Mouse (Mus musculus): ENCODE data around the gene Fbxl3.

Fbxl3 gene

GRCm38 (mm10) chr14:103079209-103079977 lies 20.0 kb downstream of the Fbxl3 start:
- DNase-seq = peak; percentile 81 to 83

GRCm38 (mm10) chr14:103078006-103078912 lies 21.1 kb downstream of the Fbxl3 start:
- no peak for DNase-seq

GRCm38 (mm10) chr14:103077272-103078005 lies 21.9 kb downstream of the Fbxl3 start:
- DNase-seq = no peak

- no peak for DNase-seq
Observed at GRCm38 (mm10) chr14:103075166-103075565, 24.2 kb downstream of the Fbxl3 start.

GRCm38 (mm10) chr14:103073825-103074224 lies 25.5 kb downstream of the Fbxl3 start:
- DNase-seq = no peak

- DNase-seq = no peak
Observed at GRCm38 (mm10) chr14:103072731-103073130, 26.6 kb downstream of the Fbxl3 start.

GRCm38 (mm10) chr14:103071471-103071870 lies 27.9 kb downstream of the Fbxl3 start:
- no peak for DNase-seq

GRCm38 (mm10) chr14:103070790-103071189 lies 28.6 kb downstream of the Fbxl3 start:
- DNase-seq = peak in 1 of 2 experiments; percentile 22

GRCm38 (mm10) chr14:103069864-103070611 lies 29.3 kb downstream of the Fbxl3 start, which contains the start of gene Cln5:
Cln5 (plus strand) TSS chr14:103070216.
- peak; percentile 95 to 97 for DNase-seq

- peak in 1 of 2 experiments; percentile 29 for DNase-seq
Observed at GRCm38 (mm10) chr14:103069465-103069863, 29.9 kb downstream of the Fbxl3 start.

- DNase-seq = peak; percentile 85 to 89
Observed at GRCm38 (mm10) chr14:103065294-103066167, 33.8 kb downstream of the Fbxl3 start.

- DNase-seq = no peak
Observed at GRCm38 (mm10) chr14:103059495-103059894, 39.9 kb downstream of the Fbxl3 start.

- no peak for DNase-seq
Observed at GRCm38 (mm10) chr14:103058998-103059397, 40.4 kb downstream of the Fbxl3 start.

- DNase-seq = no peak
Observed at GRCm38 (mm10) chr14:103056601-103057000, 42.8 kb downstream of the Fbxl3 start.

GRCm38 (mm10) chr14:103054731-103055130 lies 44.6 kb downstream of the Fbxl3 start:
- no peak for DNase-seq

GRCm38 (mm10) chr14:103051159-103051769 lies 48.1 kb downstream of the Fbxl3 start:
- peak; percentile 57 to 62 for DNase-seq

GRCm38 (mm10) chr14:103048292-103049086 lies 50.9 kb downstream of the Fbxl3 start:
- DNase-seq = no peak

GRCm38 (mm10) chr14:103046677-103047076 lies 52.7 kb downstream of the Fbxl3 start, which contains the start of gene Acod1:
Acod1 (plus strand) TSS chr14:103046977.
- no peak for DNase-seq

GRCm38 (mm10) chr14:103037016-103037415 lies 62.4 kb downstream of the Fbxl3 start:
- no peak for DNase-seq

- no peak for DNase-seq
Observed at GRCm38 (mm10) chr14:103034076-103034475, 65.3 kb downstream of the Fbxl3 start.

Data from cerebellum, adult 18-20 months (tissue).